In genomic region chrX:74254153-74254887, GRCm38 (mm10) we compare ENCODE assay signal across 8 mouse cellular contexts. TPM values are rescaled to one million over a fixed set of nuclear protein-coding genes. Genes with fewer than 3 reads are reported as not detected.
A peak's percentile ranks its signal among the peaks of the same experiment; 100 is the strongest.
DNase-seq lines count a peak whose midpoint lies in the region; ATAC-seq and TF ChIP-seq lines count a peak whose summit lies in the region.

TSS of gene Emd (plus strand) at chrX:74254687.

- peaks cover 25% of the 10 kb centered on the region for H3K36me3 ChIP-seq in heart, embryonic 14.5 days (ENCODE audit: control insufficient read depth, insufficient read depth, low read length)
- peaks cover 4% of the 10 kb centered on the region; the same call in 1 of the 2 replicates for H3K36me3 ChIP-seq in liver, embryonic 16.5 days (ENCODE audit: control insufficient read depth, insufficient read depth)
- 0 out of 2 replicates have a peak, but pooled peaks cover 25% of the 10 kb centered on the region for H3K36me3 ChIP-seq in neural tube, embryonic 13.5 days
- no peaks in the 10 kb centered on the region for H3K36me3 ChIP-seq in testis, adult 2 months (ENCODE audit: control insufficient read depth, insufficient read depth, low read length)

- H3K27me3 ChIP-seq in heart, embryonic 14.5 days (ENCODE audit: control insufficient read depth, insufficient read depth, low read length): no peaks in the 10 kb centered on the region
- no peaks in the 10 kb centered on the region; the same call in 1 of the 2 replicates for H3K27me3 ChIP-seq in liver, embryonic 16.5 days (ENCODE audit: control insufficient read depth, insufficient read depth, low read depth, low read length)
- H3K27me3 ChIP-seq in neural tube, embryonic 13.5 days: no peaks in the 10 kb centered on the region
- H3K27me3 ChIP-seq in testis, adult 2 months (ENCODE audit: control insufficient read depth, insufficient read depth, low read length): no peaks in the 10 kb centered on the region

- no peak for TF ChIP-seq CTCF in testis, adult 2 months (IDR thresholded peaks at IDR 0.05; ENCODE audit: control insufficient read depth, insufficient read depth, insufficient replicate concordance, low read depth, low read length)

- peak; percentile 78 for DNase-seq in c-Kit-negative CD71-positive TER-119-positive erythroid progenitor cells, embryonic 14.5 days (ENCODE audit: low read depth, low spot score)
- DNase-seq in fibroblast of lung, adult 2 months (ENCODE audit: low read depth): peak; percentile 91
- peak; percentile 92 to 97 for DNase-seq in kidney, postnatal 25 days

- no peaks in the 10 kb centered on the region for H3K9me3 ChIP-seq in heart, embryonic 14.5 days (ENCODE audit: control insufficient read depth, low read length)
- no peaks in the 10 kb centered on the region for H3K9me3 ChIP-seq in liver, embryonic 16.5 days (replicated peaks; ENCODE audit: control insufficient read depth, low read length)
- H3K9me3 ChIP-seq in neural tube, embryonic 13.5 days: no peaks in the 10 kb centered on the region

- ATAC-seq in CD4-positive, CD25-positive, alpha-beta regulatory T cell, adult 4 months: peak; percentile 93
- peak; percentile 92 for ATAC-seq in heart, embryonic 14.5 days (ENCODE audit: insufficient number of reproducible peaks, insufficient read depth, low FRiP score, low read depth)
- ATAC-seq in liver, embryonic 16.5 days (ENCODE audit: low read depth): peak; percentile 99
- ATAC-seq in neural tube, embryonic 13.5 days (ENCODE audit: low read depth): peak; percentile 98

- H3K4me2 ChIP-seq in heart, embryonic 14.5 days (ENCODE audit: low read length): peak within 1 kb of the TSS; percentile 70
- peak within 1 kb of the TSS; percentile 80 for H3K4me2 ChIP-seq in liver, embryonic 16.5 days (ENCODE audit: low read depth, low read length)
- peak within 1 kb of the TSS; percentile 70 for H3K4me2 ChIP-seq in neural tube, embryonic 13.5 days

- H3K4me1 ChIP-seq in heart, embryonic 14.5 days (ENCODE audit: control insufficient read depth in 2 of 2, insufficient read depth in 2 of 2, low read length in 2 of 2): no peaks in the 10 kb centered on the region
- H3K4me1 ChIP-seq in liver, embryonic 16.5 days (ENCODE audit: control insufficient read depth, low read depth, low read length): peaks cover 4% of the 10 kb centered on the region; the same call in 1 of the 2 replicates
- H3K4me1 ChIP-seq in neural tube, embryonic 13.5 days (replicated peaks): peaks cover 7% of the 10 kb centered on the region
- H3K4me1 ChIP-seq in testis, adult 2 months (ENCODE audit: control insufficient read depth, insufficient read depth, low read length): peaks cover 2% of the 10 kb centered on the region; the same call in 1 of the 2 replicates

- H3K4me3 ChIP-seq in heart, embryonic 14.5 days (ENCODE audit: control insufficient read depth in 1 of 2, insufficient read depth in 1 of 2, low read depth in 1 of 2, low read length in 2 of 2): peak within 1 kb of the TSS; percentile 57 to 76
- H3K4me3 ChIP-seq in liver, embryonic 16.5 days (ENCODE audit: low read depth, low read length): peak within 1 kb of the TSS; percentile 74
- peak within 1 kb of the TSS; percentile 56 for H3K4me3 ChIP-seq in neural tube, embryonic 13.5 days
- peak within 1 kb of the TSS; percentile 95 for H3K4me3 ChIP-seq in testis, adult 2 months (ENCODE audit: control insufficient read depth, low read depth, low read length)

- TF ChIP-seq POLR2A in testis, adult 2 months (IDR thresholded peaks at IDR 0.05; ENCODE audit: control insufficient read depth, low read depth, low read length): peak; percentile 73

- WGBS in heart, embryonic 14.5 days: 14% methylated on average over 39 of the region's 39 CpGs
- 33% methylated on average over 39 of the region's 39 CpGs for WGBS in liver, embryonic 16.5 days (ENCODE audit: insufficient replicate concordance)
- 29% methylated on average over 39 of the region's 39 CpGs for WGBS in neural tube, embryonic 13.5 days

- H3K9ac ChIP-seq in heart, embryonic 14.5 days (ENCODE audit: low read length): peak within 1 kb of the TSS; percentile 86
- H3K9ac ChIP-seq in liver, embryonic 16.5 days (ENCODE audit: low read depth, low read length): peak within 1 kb of the TSS; percentile 81
- peak within 1 kb of the TSS; percentile 81 for H3K9ac ChIP-seq in neural tube, embryonic 13.5 days

- H3K27ac ChIP-seq in heart, embryonic 14.5 days (replicated peaks in 1 of 2; ENCODE audit: control insufficient read depth in 1 of 2, insufficient read depth in 1 of 2, low read depth in 2 of 2, low read length in 2 of 2): peak within 1 kb of the TSS; percentile 90 to 92
- peak within 1 kb of the TSS; percentile 87 for H3K27ac ChIP-seq in liver, embryonic 16.5 days (ENCODE audit: low read length)
- peak within 1 kb of the TSS; percentile 93 for H3K27ac ChIP-seq in neural tube, embryonic 13.5 days (replicated peaks)
- H3K27ac ChIP-seq in testis, adult 2 months (ENCODE audit: control insufficient read depth, insufficient read depth, low read depth, low read length): peak within 1 kb of the TSS; percentile 95

RNA-seq across cellular contexts. Expression of gene Emd, which starts in this region (rescaled TPM):
- polyA plus RNA-seq in CD4-positive, CD25-positive, alpha-beta regulatory T cell, adult 4 months (2017; shearing (Covaris generic)): 10 to 100 TPM; 35.0 to 53.2 TPM
- polyA plus RNA-seq in heart, embryonic 14.5 days (2014; fragmentation: Nextera tagmentation; extraction: Ambion mirVana): 13.9 and 17.8 TPM in 2 replicates
- polyA plus RNA-seq in liver, embryonic 16.5 days (2015; fragmentation: Nextera tagmentation; extraction: Ambion mirVana): 7.4 and 7.7 TPM in 2 replicates
- 16.3 and 16.6 TPM in 2 replicates for polyA plus RNA-seq in neural tube, embryonic 13.5 days (2015; fragmentation: Nextera tagmentation; extraction: Ambion mirVana)
- polyA plus RNA-seq in testis, adult 2 months (2012; rRNA removed): 29.9 and 33.6 TPM in 2 replicates

Comparison
In these comparisons a context has a peak if more than half of its experiments do, and no peak if none do; other contexts are left out.
1. Peak in every context shown above with its lines: DNase-seq, ATAC-seq, H3K4me3 ChIP-seq and H3K27ac ChIP-seq.